Mouse (Mus musculus): Measurements from ENCODE around the gene Rab14. TPM values are rescaled to one million over a fixed set of nuclear protein-coding genes. Genes with fewer than 3 reads are reported as not detected.

Rab14 gene
- total RNA-seq (2023), result 100 to 1,000 TPM; 134 to 147 TPM

DNA sequence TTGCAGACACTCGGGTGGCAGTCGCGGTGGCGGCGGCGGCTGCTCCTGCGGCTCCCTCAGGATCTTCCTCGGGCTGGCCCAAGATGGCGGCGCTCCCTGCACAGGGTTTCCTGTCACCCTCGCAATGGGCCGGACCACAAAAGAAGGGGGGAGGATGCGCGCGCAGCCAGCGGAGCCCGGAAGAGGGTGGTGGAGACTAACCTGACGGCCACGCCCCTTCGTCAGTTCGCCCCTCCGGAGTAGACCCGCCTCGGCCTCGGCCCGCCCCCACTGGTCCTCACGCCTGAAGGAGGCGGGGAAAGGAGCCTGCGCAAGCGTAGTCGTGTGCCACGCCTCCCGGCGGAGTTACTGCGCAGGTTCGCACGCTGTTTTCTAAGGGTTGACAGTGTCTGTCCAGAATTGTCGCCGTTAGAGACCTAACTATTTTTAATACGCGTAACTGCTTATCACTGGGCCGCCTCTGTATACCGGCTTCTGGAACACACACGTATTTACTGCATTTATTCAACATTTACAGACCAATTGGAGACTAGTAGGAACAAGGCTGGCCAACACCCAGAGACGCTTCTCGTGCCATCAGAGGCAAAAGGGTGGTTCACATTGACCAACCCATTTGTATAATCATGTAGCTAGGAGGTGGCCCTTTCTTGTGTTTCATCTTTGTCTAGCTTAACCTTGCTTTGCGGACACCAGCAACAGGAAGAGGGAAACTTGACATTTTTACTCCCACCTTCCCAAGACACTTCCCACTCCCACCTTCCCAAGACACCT is at the start of gene Rab14:
Gene Rab14, minus strand, starts transcription at position 223 of the 771 bp plus-strand sequence.

Other genes starting within 250 kb of the Rab14 start
- 1 to 10 TPM; 3.0 to 3.3 TPM for gene Traf1, start 239.3 kb downstream of the Rab14 start, total RNA-seq (2023)
- 1 to 10 TPM; 1.1 to 1.4 TPM for gene Hc, start 139.7 kb downstream of the Rab14 start, total RNA-seq (2023)
- under 1 TPM; 0.33 to 0.88 TPM for gene AI182371, start 99.6 kb downstream of the Rab14 start, total RNA-seq (2023)
- gene Cntrl, start 91.6 kb downstream of the Rab14 start, total RNA-seq (2023), result 10 to 100 TPM; 70.6 to 80.4 TPM
- 100 to 1,000 TPM; 210 to 215 TPM for gene Gsn, start 55.3 kb upstream of the Rab14 start, total RNA-seq (2023)
- gene Stom, start 135.9 kb upstream of the Rab14 start, total RNA-seq (2023), result 100 to 1,000 TPM; 105 to 117 TPM
- gene 4930568D16Rik, start 166.6 kb upstream of the Rab14 start, total RNA-seq (2023), result not detected
- gene 4930402F06Rik, start 196.1 kb upstream of the Rab14 start, total RNA-seq (2023), result not detected

Measured in neutrophil, adult 83 days (primary cell).